Mouse (Mus musculus): ENCODE data around the gene Tnr. TPM values are rescaled to one million over a fixed set of nuclear protein-coding genes. Genes with fewer than 3 reads are reported as not detected.

Tnr gene
- total and polyA plus RNA-seq, 3 experiments, result not detected

GRCm38 (mm10) chr1:159814348-159814747 is 290.8 kb downstream of the Tnr start:
- Histone ChIP-seq H3K27ac (ENCODE audit: insufficient read depth, low read depth) (no peak overlapping the region), H3K36me3 (replicated peaks in 1 of 2; ENCODE audit: control insufficient read depth in 1 of 2, insufficient read depth in 1 of 2, low read length in 1 of 2) (no peaks in the 10 kb centered on the region), H3K4me2 (ENCODE audit: insufficient read depth, low read depth, poor library complexity, severe bottlenecking) (no peak overlapping the region), H3K27me3 (replicated peaks) (peaks cover 4% of the 10 kb centered on the region), H3K4me1 (ENCODE audit: control insufficient read depth in 1 of 2, insufficient read depth in 2 of 2) (peaks cover 8 to 25% of the 10 kb centered on the region in 2 experiments), H3K4me3 (replicated peaks in 1 of 3; ENCODE audit: low read depth in 2 of 3, low read length in 2 of 3, poor library complexity in 1 of 3) (no peak overlapping the region), H3K79me2 (replicated peaks; ENCODE audit: control insufficient read depth, extremely low read depth, insufficient read depth, poor library complexity, severe bottlenecking) (no peaks in the 10 kb centered on the region), H3K9me3 (replicated peaks; ENCODE audit: low read length) (no peaks in the 10 kb centered on the region), H3K9ac (ENCODE audit: insufficient read depth, low read depth) (no peak overlapping the region)
- in situ Hi-C loops (cut with MboI; ENCODE audit: low pct_ligation_motif_present, low pct_unique_long_range_greater_than_20kb, low sequenced_read_pairs), result no loop called here
- TF ChIP-seq ZKSCAN1 (IDR thresholded peaks at IDR 0.05; ENCODE audit: borderline replicate concordance, low read depth, low read length) (no peak), TBP (conservative IDR thresholded peaks at IDR 0.05; ENCODE audit: low read depth, low read length) (no peak), JUN (IDR thresholded peaks at IDR 0.05; ENCODE audit: insufficient read depth, low read depth, low read length) (no peak), ETS1 (conservative IDR thresholded peaks at IDR 0.05; ENCODE audit: low read depth, low read length) (no peak), TCF12 (IDR thresholded peaks at IDR 0.05; ENCODE audit: low read depth, low read length) (no peak), HCFC1 (IDR thresholded peaks at IDR 0.05; ENCODE audit: low read depth, low read length) (no peak), CHD1 (IDR thresholded peaks at IDR 0.05; ENCODE audit: low read depth, low read length) (no peak), ELF1 (IDR thresholded peaks at IDR 0.05; ENCODE audit: low read depth, low read length) (no peak), BHLHE40 (IDR thresholded peaks at IDR 0.05; ENCODE audit: low read depth, low read length) (no peak), KAT2A (IDR thresholded peaks at IDR 0.05; ENCODE audit: insufficient replicate concordance, low read length) (no peak), ZNF384 (IDR thresholded peaks at IDR 0.05; ENCODE audit: low read depth, low read length) (no peak), GABPA (IDR thresholded peaks at IDR 0.05; ENCODE audit: insufficient replicate concordance, low read depth, low read length) (no peak), MAZ (IDR thresholded peaks at IDR 0.05; ENCODE audit: low read depth, low read length) (no peak)
- no peak for DNase-seq (ENCODE audit: extremely low read depth)
- dilution Hi-C loops (cut with MboI; ENCODE audit: extremely low pct_ligation_motif_present, extremely low pct_unique_long_range_greater_than_20kb, low sequenced_read_pairs), result no loop called here

- dilution Hi-C loops (cut with MboI; ENCODE audit: extremely low pct_ligation_motif_present, extremely low pct_unique_long_range_greater_than_20kb, low sequenced_read_pairs), result no loop called here
- TF ChIP-seq UBTF (IDR thresholded peaks at IDR 0.05; ENCODE audit: low read depth, low read length) (no peak), MAFK (IDR thresholded peaks at IDR 0.05; ENCODE audit: insufficient replicate concordance, low read length) (no peak), KAT2A (IDR thresholded peaks at IDR 0.05; ENCODE audit: insufficient replicate concordance, low read length) (no peak), MEF2A (IDR thresholded peaks at IDR 0.05; ENCODE audit: borderline replicate concordance, low read depth, low read length) (no peak), TCF12 (IDR thresholded peaks at IDR 0.05; ENCODE audit: low read depth, low read length) (no peak), POLR2AphosphoS2 (IDR thresholded peaks at IDR 0.05; ENCODE audit: low read depth, low read length) (no peak), ZC3H11A (IDR thresholded peaks at IDR 0.05; ENCODE audit: low read depth, low read length) (no peak), RAD21 (IDR thresholded peaks at IDR 0.05; ENCODE audit: low read depth, low read length) (no peak), TBP (conservative IDR thresholded peaks at IDR 0.05; ENCODE audit: low read depth, low read length) (no peak)
- no peak overlapping the region for H3K27ac ChIP-seq (ENCODE audit: insufficient read depth, low read depth)
- peaks cover 13% of the 10 kb centered on the region for H3K27me3 ChIP-seq (replicated peaks)
- H3K9me3 ChIP-seq (replicated peaks; ENCODE audit: low read length), result no peaks in the 10 kb centered on the region
- H3K4me3 ChIP-seq (replicated peaks in 1 of 3; ENCODE audit: low read depth in 2 of 3, low read length in 2 of 3, poor library complexity in 1 of 3), result no peak overlapping the region
- H3K9ac ChIP-seq (ENCODE audit: insufficient read depth, low read depth), result no peak overlapping the region
- H3K4me2 ChIP-seq (ENCODE audit: insufficient read depth, low read depth, poor library complexity, severe bottlenecking), result no peak overlapping the region
- no peaks in the 10 kb centered on the region for H3K36me3 ChIP-seq (replicated peaks in 1 of 2; ENCODE audit: control insufficient read depth in 1 of 2, insufficient read depth in 1 of 2, low read length in 1 of 2)
- in situ Hi-C loops (cut with MboI; ENCODE audit: low pct_ligation_motif_present, low pct_unique_long_range_greater_than_20kb, low sequenced_read_pairs), result no loop called here
- DNase-seq (ENCODE audit: extremely low read depth), result no peak
- H3K4me1 ChIP-seq (ENCODE audit: control insufficient read depth in 1 of 2, insufficient read depth in 2 of 2), result peaks cover 8 to 16% of the 10 kb centered on the region in 2 experiments
- no peaks in the 10 kb centered on the region for H3K79me2 ChIP-seq (replicated peaks; ENCODE audit: control insufficient read depth, extremely low read depth, insufficient read depth, poor library complexity, severe bottlenecking)
Observed at GRCm38 (mm10) chr1:159816614-159817371, 293.2 kb downstream of the Tnr start.

Data from CH12.LX (cell line).